Mouse (Mus musculus) megakaryocyte, embryonic 14.5 days (primary cell): ENCODE results near the gene Rap1gds1.

ENCODE experiments used
- FLI1 ChIP-seq: IDR thresholded peaks from 2 replicates; pipeline ENCODE4 v1.6.1; 2012; ENCODE audit warnings: low read length, inconsistent platforms, mixed read lengths
- GATA1 ChIP-seq: IDR thresholded peaks from 3 replicates; pipeline ENCODE4 v1.6.1; 2012; ENCODE audit warnings: mixed read lengths, low read length, inconsistent platforms, borderline replicate concordance

DNA sequence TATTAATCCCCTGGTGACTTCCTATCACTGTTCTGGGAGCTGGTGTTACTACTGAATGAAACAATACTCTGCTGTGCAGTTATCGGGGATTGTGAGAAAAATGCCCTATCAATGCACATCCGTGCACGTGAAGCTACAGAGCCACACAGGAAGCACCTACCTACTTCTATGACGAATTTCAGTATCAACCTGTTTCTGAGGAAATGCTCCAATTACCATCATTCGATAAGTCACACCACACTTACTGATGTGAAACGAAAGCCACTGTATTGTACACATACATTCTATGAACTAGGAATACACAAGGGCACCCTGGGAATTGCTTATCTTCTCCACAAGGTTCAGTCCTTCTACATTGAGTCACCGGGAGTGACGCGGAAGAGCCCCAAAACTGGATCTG is 10.9 kb downstream of the Rap1gds1 start:
- TF ChIP-seq FLI1 (no peak), GATA1 (no peak)
